Mouse (Mus musculus): ENCODE data around the gene Lypd6b. TPM values are rescaled to one million over a fixed set of nuclear protein-coding genes. Genes with fewer than 3 reads are reported as not detected.

Lypd6b gene
- polyA plus RNA-seq, 1 experiment from 2014 or later = 2.6 TPM

DNA sequence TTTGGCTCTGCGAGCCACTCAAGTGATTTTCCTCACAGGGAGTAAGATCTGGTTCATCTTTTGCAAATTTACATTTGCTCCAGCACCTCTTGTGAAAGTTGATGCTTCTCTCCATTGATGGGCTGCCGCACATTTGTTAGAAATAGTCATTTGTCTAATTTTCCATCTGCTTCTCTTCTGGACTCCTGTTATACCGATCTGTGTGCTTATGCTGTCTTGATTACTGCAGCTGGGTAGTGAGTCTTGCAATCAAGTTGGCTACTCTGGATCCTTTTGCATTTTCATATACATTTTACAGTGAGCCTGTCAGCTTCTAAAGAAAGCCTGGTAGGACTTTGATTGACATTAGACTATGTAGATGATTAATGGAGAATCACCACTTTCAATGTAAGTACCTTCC, 59.4 kb downstream of the Lypd6b start:
- 79% methylated on average over 3 of the region's 3 CpGs for WGBS
- Histone ChIP-seq H3K4me1 (ENCODE audit: control insufficient read depth, insufficient read depth, low read length) (0 out of 2 replicates have a peak, but pooled peaks cover 2% of the 10 kb centered on the region), H3K27ac (ENCODE audit: low read length) (no peak overlapping the region), H3K9me3 (ENCODE audit: control insufficient read depth, low read length) (no peaks in the 10 kb centered on the region), H3K4me2 (ENCODE audit: low read depth, low read length) (no peak overlapping the region), H3K9ac (ENCODE audit: low read depth, low read length) (no peak overlapping the region), H3K4me3 (ENCODE audit: low read length) (no peak overlapping the region), H3K36me3 (ENCODE audit: control insufficient read depth, insufficient read depth, low read length) (no peaks in the 10 kb centered on the region), H3K27me3 (replicated peaks; ENCODE audit: control insufficient read depth, insufficient read depth, low read length) (no peaks in the 10 kb centered on the region)
- no peak for ATAC-seq

DNA sequence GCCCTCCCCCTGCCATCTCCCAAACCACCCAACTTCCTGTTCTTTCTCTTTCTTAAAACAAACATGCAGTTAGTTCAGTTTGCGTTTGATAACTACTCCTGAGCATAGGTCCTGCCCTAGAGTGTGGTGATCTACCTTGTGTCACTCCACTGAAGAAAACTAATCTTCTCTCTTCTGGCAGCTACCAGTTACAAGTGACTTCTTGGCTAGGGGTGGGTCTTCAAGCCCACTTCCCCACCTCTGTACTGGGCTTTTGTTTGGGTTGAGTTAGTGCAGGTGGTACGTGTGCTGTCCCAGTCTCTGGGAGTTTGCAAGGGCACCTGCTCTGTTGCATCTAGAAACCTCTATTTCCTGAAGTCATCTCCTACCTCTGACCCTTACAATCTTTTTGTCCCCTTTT, 60.3 kb downstream of the Lypd6b start:
- H3K4me3 ChIP-seq (ENCODE audit: low read length) = no peak overlapping the region
- no peak overlapping the region for H3K27ac ChIP-seq (ENCODE audit: low read length)
- no peak overlapping the region for H3K4me2 ChIP-seq (ENCODE audit: low read depth, low read length)
- ATAC-seq = no peak
- H3K27me3 ChIP-seq (replicated peaks; ENCODE audit: control insufficient read depth, insufficient read depth, low read length) = no peaks in the 10 kb centered on the region
- WGBS = 48% methylated on average over 2 of the region's 2 CpGs
- no peaks in the 10 kb centered on the region for H3K36me3 ChIP-seq (ENCODE audit: control insufficient read depth, insufficient read depth, low read length)
- 0 out of 2 replicates have a peak, but pooled peaks cover 2% of the 10 kb centered on the region for H3K4me1 ChIP-seq (ENCODE audit: control insufficient read depth, insufficient read depth, low read length)
- no peak overlapping the region for H3K9ac ChIP-seq (ENCODE audit: low read depth, low read length)
- H3K9me3 ChIP-seq (ENCODE audit: control insufficient read depth, low read length) = no peaks in the 10 kb centered on the region

DNA sequence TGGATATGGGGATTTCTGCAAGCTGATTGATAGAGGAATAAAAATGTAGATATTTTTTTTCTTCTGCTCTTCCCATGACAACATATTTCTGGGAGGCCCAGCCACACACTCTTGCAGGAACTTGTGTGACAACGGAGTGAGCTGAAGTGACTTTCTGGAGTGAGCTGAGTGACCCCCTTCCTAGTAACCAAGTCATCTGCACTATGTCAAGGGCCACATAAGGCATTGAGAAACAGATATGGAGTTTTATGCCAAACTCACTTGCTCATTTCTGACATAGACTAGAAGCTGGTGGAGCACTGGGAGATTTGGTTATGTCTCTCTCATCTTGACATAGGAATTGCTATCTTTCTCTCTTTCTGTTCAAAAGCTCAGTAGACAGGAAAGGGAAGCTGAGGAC, 62.3 kb downstream of the Lypd6b start:
- no peak for ATAC-seq
- no peak overlapping the region for H3K4me2 ChIP-seq (ENCODE audit: low read depth, low read length)
- no peak overlapping the region for H3K4me3 ChIP-seq (ENCODE audit: low read length)
- H3K4me1 ChIP-seq (ENCODE audit: control insufficient read depth, insufficient read depth, low read length) = 0 out of 2 replicates have a peak, but pooled peaks cover 2% of the 10 kb centered on the region
- H3K9ac ChIP-seq (ENCODE audit: low read depth, low read length) = no peak overlapping the region
- 86% methylated on average over 1 of the region's 1 CpGs for WGBS
- H3K27ac ChIP-seq (ENCODE audit: low read length) = no peak overlapping the region
- no peaks in the 10 kb centered on the region for H3K36me3 ChIP-seq (ENCODE audit: control insufficient read depth, insufficient read depth, low read length)
- no peaks in the 10 kb centered on the region for H3K27me3 ChIP-seq (replicated peaks; ENCODE audit: control insufficient read depth, insufficient read depth, low read length)
- no peaks in the 10 kb centered on the region for H3K9me3 ChIP-seq (ENCODE audit: control insufficient read depth, low read length)

DNA sequence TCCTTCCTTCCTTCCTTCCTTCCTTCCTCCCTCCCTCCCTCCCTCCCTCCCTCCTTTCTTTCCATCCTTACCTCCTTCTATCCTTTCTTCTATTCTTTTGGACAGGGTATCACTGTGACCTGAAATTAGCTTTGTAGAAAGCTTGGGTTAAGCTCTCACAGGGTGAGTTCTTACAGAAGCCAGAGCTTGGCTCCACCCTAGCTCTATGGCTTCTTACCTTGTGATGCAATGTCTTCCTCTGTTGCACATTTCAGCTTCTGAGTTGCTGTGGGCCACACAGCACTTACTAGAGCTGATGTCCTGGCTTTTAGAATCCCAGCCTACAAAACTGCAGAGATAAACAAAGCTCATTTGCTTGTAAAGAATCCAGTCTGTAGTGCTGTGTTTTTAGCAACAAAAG, 64.5 kb downstream of the Lypd6b start:
- Histone ChIP-seq H3K9me3 (ENCODE audit: control insufficient read depth, low read length) (no peaks in the 10 kb centered on the region), H3K27me3 (replicated peaks; ENCODE audit: control insufficient read depth, insufficient read depth, low read length) (no peaks in the 10 kb centered on the region), H3K9ac (ENCODE audit: low read depth, low read length) (no peak overlapping the region), H3K36me3 (ENCODE audit: control insufficient read depth, insufficient read depth, low read length) (no peaks in the 10 kb centered on the region), H3K27ac (ENCODE audit: low read length) (no peak overlapping the region), H3K4me1 (ENCODE audit: control insufficient read depth, insufficient read depth, low read length) (0 out of 2 replicates have a peak, but pooled peaks cover 2% of the 10 kb centered on the region), H3K4me3 (ENCODE audit: low read length) (no peak overlapping the region), H3K4me2 (ENCODE audit: low read depth, low read length) (no peak overlapping the region)
- no peak for ATAC-seq

DNA sequence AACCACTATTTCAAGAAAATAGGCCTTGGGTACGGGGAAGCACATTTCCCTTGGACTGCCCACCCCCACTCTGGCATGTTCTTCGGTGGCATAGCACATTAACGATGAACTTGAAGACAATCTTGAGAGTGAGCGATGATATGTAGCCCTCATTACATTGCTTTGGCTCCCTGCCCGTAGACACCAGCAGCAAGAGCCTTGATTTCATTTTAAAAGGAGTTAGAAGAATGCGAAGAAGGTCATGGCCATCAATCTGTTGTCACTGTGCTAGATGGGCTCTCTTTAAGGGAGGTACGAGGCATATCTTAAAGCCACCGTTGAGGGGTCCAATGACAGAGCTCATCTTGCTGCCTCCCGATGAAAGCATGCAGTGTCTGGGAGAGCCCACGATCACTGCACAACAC, 68.7 kb downstream of the Lypd6b start:
- H3K36me3 ChIP-seq (ENCODE audit: control insufficient read depth, insufficient read depth, low read length) = no peaks in the 10 kb centered on the region
- H3K27me3 ChIP-seq (replicated peaks; ENCODE audit: control insufficient read depth, insufficient read depth, low read length) = no peaks in the 10 kb centered on the region
- no peak for ATAC-seq
- H3K9ac ChIP-seq (ENCODE audit: low read depth, low read length) = no peak overlapping the region
- 50% methylated on average over 10 of the region's 10 CpGs for WGBS
- no peak overlapping the region for H3K27ac ChIP-seq (ENCODE audit: low read length)
- H3K4me1 ChIP-seq (ENCODE audit: control insufficient read depth, insufficient read depth, low read length) = no peaks in the 10 kb centered on the region
- H3K9me3 ChIP-seq (ENCODE audit: control insufficient read depth, low read length) = no peaks in the 10 kb centered on the region
- H3K4me2 ChIP-seq (ENCODE audit: low read depth, low read length) = no peak overlapping the region
- no peak overlapping the region for H3K4me3 ChIP-seq (ENCODE audit: low read length)

DNA sequence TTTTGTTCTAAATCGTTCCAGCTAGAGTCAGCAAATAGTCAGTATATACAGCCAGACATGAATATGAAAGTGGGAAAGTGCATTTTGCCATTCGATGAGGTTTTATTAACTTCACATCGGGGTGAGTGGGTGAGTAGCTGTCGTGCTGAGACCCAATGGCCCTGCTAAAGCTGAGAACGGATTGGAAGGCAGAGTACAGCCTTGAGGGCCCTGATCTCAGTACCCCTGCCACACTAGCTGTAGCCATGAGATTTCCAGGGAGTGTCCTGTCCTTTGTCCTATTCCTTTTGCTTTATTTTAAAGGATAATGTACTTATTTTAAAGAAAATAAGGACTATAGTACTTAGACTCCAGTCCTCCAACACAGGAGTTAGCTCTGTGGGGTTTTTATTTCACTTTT, 69.1 kb downstream of the Lypd6b start:
- no peaks in the 10 kb centered on the region for H3K9me3 ChIP-seq (ENCODE audit: control insufficient read depth, low read length)
- H3K27ac ChIP-seq (ENCODE audit: low read length) = no peak overlapping the region
- H3K4me2 ChIP-seq (ENCODE audit: low read depth, low read length) = no peak overlapping the region
- H3K27me3 ChIP-seq (replicated peaks; ENCODE audit: control insufficient read depth, insufficient read depth, low read length) = no peaks in the 10 kb centered on the region
- no peak overlapping the region for H3K9ac ChIP-seq (ENCODE audit: low read depth, low read length)
- WGBS = 71% methylated on average over 5 of the region's 5 CpGs
- H3K36me3 ChIP-seq (ENCODE audit: control insufficient read depth, insufficient read depth, low read length) = no peaks in the 10 kb centered on the region
- H3K4me3 ChIP-seq (ENCODE audit: low read length) = no peak overlapping the region
- ATAC-seq = no peak
- no peaks in the 10 kb centered on the region for H3K4me1 ChIP-seq (ENCODE audit: control insufficient read depth, insufficient read depth, low read length)

DNA sequence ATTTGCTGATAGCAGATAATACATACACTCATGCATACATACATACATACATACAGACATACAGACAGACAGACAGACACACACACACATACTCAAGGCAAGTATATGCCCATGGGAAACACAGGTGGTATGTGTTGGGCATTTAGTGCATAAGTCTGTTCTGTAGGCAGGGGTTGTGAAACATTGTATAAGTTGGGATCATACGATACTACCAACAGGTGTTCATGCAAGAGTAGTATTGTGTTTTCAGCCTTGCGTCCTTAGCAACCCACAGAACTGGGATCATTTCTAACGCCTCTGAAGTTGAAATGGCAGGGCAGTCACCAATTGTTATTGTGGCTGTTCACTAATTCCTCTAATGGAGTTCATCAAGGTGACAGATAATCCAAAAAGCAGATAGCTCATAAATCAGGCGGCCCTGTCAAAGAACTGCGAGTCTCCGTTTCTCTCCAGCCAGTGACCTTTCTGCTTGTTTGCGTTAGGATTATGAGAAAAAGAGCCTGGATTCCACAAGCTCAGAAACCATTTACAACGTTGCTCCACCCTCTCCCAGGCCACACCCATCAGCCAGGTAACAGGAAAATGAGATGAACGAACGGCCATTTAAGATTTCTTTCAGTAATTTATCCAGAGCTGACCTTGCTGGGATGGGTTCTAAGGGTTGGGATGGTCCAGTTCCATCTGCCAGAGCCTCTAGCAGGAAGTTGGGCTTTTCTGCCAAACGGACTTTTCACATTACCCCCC, 72.9 kb downstream of the Lypd6b start:
- Histone ChIP-seq H3K27me3 (replicated peaks; ENCODE audit: control insufficient read depth, insufficient read depth, low read length) (no peaks in the 10 kb centered on the region), H3K4me2 (ENCODE audit: low read depth, low read length) (peak overlapping the region; percentile 40), H3K9ac (ENCODE audit: low read depth, low read length) (no peak overlapping the region), H3K36me3 (ENCODE audit: control insufficient read depth, insufficient read depth, low read length) (no peaks in the 10 kb centered on the region), H3K9me3 (ENCODE audit: control insufficient read depth, low read length) (no peaks in the 10 kb centered on the region), H3K4me3 (ENCODE audit: low read length) (peak overlapping the region; percentile 30; the same call in 1 of the 2 replicates), H3K27ac (ENCODE audit: low read length) (no peak overlapping the region), H3K4me1 (ENCODE audit: control insufficient read depth, insufficient read depth, low read length) (no peaks in the 10 kb centered on the region)
- ATAC-seq = peak; percentile 73
- 29% methylated on average over 11 of the region's 11 CpGs for WGBS

DNA sequence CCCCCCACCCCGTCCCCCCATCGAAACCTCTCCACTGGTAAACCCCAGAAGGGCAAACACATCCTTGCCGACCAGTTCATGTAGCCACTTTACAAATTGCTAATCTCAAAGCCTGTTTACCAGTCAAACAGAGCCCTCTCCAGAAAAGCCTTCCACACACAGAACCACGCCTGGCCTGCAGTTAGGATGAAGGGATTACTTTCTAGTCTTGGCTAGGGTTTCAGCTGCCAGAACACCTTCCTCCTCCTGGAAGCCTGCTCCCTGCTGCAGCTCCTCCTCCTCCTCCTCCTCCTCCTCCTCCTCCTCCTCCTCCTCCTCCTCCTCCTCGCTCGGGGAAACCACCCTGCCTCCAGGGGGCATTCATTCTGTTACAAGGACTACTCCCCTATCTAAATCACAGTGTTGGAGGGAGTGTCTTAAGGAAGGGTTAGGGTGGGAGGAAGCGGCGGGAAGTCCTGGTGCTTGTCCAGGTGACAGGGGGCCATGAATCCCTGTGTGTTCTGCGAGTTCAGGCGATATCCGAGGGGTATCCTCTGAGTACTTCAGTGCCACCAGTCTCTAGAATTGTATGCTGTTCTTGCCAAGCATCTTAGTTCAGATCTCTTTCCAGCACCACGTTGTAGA, 73.6 kb downstream of the Lypd6b start:
- ATAC-seq = peak; percentile 61
- Histone ChIP-seq H3K9ac (ENCODE audit: low read depth, low read length) (no peak overlapping the region), H3K27ac (ENCODE audit: low read length) (no peak overlapping the region)

DNA sequence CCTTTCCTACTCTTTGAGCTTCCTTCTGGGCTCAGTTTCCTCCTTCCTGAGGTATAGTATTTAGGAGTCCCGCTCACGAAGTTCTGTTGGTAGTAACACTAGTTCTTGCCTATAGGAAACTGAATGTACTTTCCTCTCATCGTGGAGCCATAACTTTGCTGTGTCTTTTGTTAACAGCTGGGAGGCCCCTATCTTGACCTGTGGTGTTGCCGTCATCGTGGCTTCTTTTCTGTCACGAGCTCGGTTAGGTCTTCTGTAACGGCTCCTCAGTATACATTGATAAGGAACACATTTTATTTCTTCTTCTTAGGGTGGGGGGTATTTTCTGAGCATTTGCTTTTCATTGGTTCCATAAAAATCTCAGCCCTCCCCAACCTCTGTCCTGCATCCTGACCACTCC, 74.2 kb downstream of the Lypd6b start:
- ATAC-seq = no peak
- Histone ChIP-seq H3K27me3 (replicated peaks; ENCODE audit: control insufficient read depth, insufficient read depth, low read length) (no peaks in the 10 kb centered on the region), H3K4me2 (ENCODE audit: low read depth, low read length) (no peak overlapping the region), H3K9ac (ENCODE audit: low read depth, low read length) (no peak overlapping the region), H3K4me3 (ENCODE audit: low read length) (no peak overlapping the region), H3K4me1 (ENCODE audit: control insufficient read depth, insufficient read depth, low read length) (no peaks in the 10 kb centered on the region), H3K27ac (ENCODE audit: low read length) (no peak overlapping the region), H3K36me3 (ENCODE audit: control insufficient read depth, insufficient read depth, low read length) (no peaks in the 10 kb centered on the region), H3K9me3 (ENCODE audit: control insufficient read depth, low read length) (no peaks in the 10 kb centered on the region)
- WGBS = 42% methylated on average over 8 of the region's 8 CpGs

More for the DNA sequence above, 73.6 kb downstream of the Lypd6b start:
- no peaks in the 10 kb centered on the region for H3K36me3 ChIP-seq (ENCODE audit: control insufficient read depth, insufficient read depth, low read length)
- peak overlapping the region; percentile 40 for H3K4me2 ChIP-seq (ENCODE audit: low read depth, low read length)
- no peaks in the 10 kb centered on the region for H3K4me1 ChIP-seq (ENCODE audit: control insufficient read depth, insufficient read depth, low read length)
- 18% methylated on average over 10 of the region's 12 CpGs for WGBS
- H3K9me3 ChIP-seq (ENCODE audit: control insufficient read depth, low read length) = no peaks in the 10 kb centered on the region
- H3K4me3 ChIP-seq (ENCODE audit: low read length) = peak overlapping the region; percentile 30; the same call in 1 of the 2 replicates
- no peaks in the 10 kb centered on the region for H3K27me3 ChIP-seq (replicated peaks; ENCODE audit: control insufficient read depth, insufficient read depth, low read length)

Data from intestine, embryonic 16.5 days (tissue).